Mouse (Mus musculus) frontal cortex, postnatal 14 days (tissue): ENCODE data around the gene Clip4.

Experiments used
- DNase-seq, 2 experiments: peaks; one replicate each; pipeline ENCODE4 v3.0.0; 2022; ENCODE audit warnings: low spot score in 2 of 2

Gene Clip4

GRCm38 (mm10) chr17:71872976-71873375, 104.7 kb downstream of the Clip4 start:
- DNase-seq: no peak

GRCm38 (mm10) chr17:71874077-71874476, 105.8 kb downstream of the Clip4 start:
- peak in 1 of 2 experiments; percentile 25 for DNase-seq

DNA sequence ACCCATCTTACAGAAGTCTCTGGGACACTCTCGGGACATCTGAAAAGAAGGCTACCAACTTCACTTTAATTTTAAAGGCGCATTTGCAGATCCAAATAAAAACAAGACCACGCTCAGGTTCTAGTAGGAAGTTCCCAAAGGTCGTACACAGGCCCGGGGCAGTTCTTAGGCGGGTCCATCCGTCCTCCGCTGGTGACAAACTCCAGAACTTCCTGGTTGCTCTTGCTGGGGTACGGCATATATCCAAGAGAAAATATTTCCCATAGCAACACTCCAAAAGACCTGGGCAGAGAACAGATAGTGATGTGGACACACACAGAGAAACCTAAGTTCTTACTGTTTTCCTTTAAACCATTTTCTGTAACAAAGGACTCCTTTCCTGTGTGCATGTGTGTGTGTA, 106.5 kb downstream of the Clip4 start:
- no peak for DNase-seq

DNA sequence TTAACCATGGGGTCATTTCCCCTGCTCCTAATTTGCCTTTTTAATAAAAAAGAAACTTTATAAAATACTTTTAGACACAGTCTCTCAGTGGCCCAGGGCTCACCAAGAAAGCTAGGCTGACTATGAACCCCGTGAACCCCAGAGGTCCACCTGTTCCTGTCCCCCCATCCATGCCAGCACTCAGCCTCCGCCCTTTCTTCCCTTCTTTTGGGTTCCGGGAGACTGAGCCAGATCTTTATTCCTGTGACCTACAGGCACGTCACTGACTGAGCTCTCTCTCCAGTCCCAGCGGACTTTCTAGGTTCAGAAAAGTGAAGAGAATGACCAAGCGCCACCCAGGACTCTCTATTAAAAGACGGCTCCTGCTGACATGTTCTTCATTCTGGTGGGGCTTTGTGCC, 107.2 kb downstream of the Clip4 start:
- DNase-seq: no peak

- no peak for DNase-seq
Observed at GRCm38 (mm10) chr17:71881369-71881768, 113.1 kb downstream of the Clip4 start.

GRCm38 (mm10) chr17:71909107-71909506, 140.8 kb downstream of the Clip4 start:
- no peak for DNase-seq

DNA sequence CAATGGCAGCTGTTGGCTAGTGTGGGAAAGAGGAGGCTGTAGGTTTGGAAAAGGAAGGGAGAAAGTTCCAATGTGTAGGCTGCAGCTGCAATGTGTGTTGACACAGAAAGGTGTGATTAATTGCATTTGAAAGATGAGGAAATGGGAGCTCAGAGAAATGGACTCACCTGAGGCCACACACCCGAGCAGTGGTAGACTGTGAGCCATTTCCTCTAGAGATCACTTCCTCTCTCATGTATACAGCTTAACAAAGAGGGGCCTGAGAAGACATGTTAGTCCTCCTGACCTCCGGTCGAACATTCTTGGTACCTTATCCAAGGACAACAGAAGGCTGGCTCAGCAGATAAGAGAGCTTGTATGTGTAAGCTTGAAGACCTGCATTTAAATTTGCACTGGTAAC, 144.9 kb downstream of the Clip4 start:
- DNase-seq: no peak
